Mouse (Mus musculus) MEL (cell line): ENCODE results near the gene Ifngr2. TPM values are rescaled to one million over a fixed set of nuclear protein-coding genes. Genes with fewer than 3 reads are reported as not detected.

Experiments
- DNase-seq: peaks from one replicate; pipeline ENCODE4 v3.0.0; 2011; ENCODE audit warnings: low read depth, low spot score
- H3K27ac ChIP-seq: 2 replicates; pipeline ENCODE4 v1.5.1; 2012; ENCODE audit warnings: low read depth, mild to moderate bottlenecking, control low read depth, low read length, moderate library complexity; ENCODE audit not compliant: control insufficient read depth
- H3K27me3 ChIP-seq, 2 experiments: fragments of 150-350 bp in 1 of 2; sonication (generic) in 1 of 2; 2 replicates each; pipeline ENCODE4 v1.6.1; 2012; ENCODE audit warnings: low read length in 2 of 2, mild to moderate bottlenecking in 2 of 2, improper control_type of control experiment in 1 of 2, moderate library complexity in 1 of 2; ENCODE audit not compliant: insufficient read depth in 2 of 2, control insufficient read depth in 1 of 2
- H3K36me3 ChIP-seq, 2 experiments: 2 replicates each; pipeline ENCODE4 v1.6.1; 2012 to 2014; ENCODE audit warnings: low read length in 2 of 2, improper control_type of control experiment in 1 of 2, inconsistent platforms in 1 of 2, mild to moderate bottlenecking in 1 of 2; ENCODE audit not compliant: insufficient read depth in 2 of 2, control insufficient read depth in 1 of 2
- H3K4me1 ChIP-seq, 2 experiments: fragments of 150-350 bp in 1 of 2; sonication (generic) in 1 of 2; 2 replicates each; pipeline ENCODE4 v1.6.1; 2012; ENCODE audit warnings: low read length in 2 of 2, improper control_type of control experiment in 1 of 2, mild to moderate bottlenecking in 1 of 2; ENCODE audit not compliant: insufficient read depth in 2 of 2, control insufficient read depth in 1 of 2
- H3K4me3 ChIP-seq, 2 experiments: fragments of 150-350 bp in 1 of 2; sonication (generic) in 1 of 2; 2 replicates each; pipeline ENCODE4 v1.5.1; 2012; ENCODE audit warnings: low read depth in 2 of 2, low read length in 2 of 2, mild to moderate bottlenecking in 2 of 2, moderate library complexity in 2 of 2, control low read depth in 1 of 2, improper control_type of control experiment in 1 of 2; ENCODE audit not compliant: control insufficient read depth in 1 of 2, insufficient read depth in 1 of 2
- H3K79me2 ChIP-seq: 2 replicates; pipeline ENCODE4 v1.6.1; 2012; ENCODE audit warnings: mild to moderate bottlenecking, low read length, moderate library complexity; ENCODE audit not compliant: control insufficient read depth, poor library complexity, insufficient read depth
- H3K9ac ChIP-seq: 2 replicates; pipeline ENCODE4 v1.6.1; 2012; ENCODE audit warnings: low read depth, mild to moderate bottlenecking, control low read depth, low read length, moderate library complexity; ENCODE audit not compliant: control insufficient read depth, poor library complexity, severe bottlenecking
- H3K9me3 ChIP-seq: fragments of 150-350 bp; sonication (generic); replicated peaks from 2 replicates; pipeline ENCODE4 v1.6.1; 2012; ENCODE audit warnings: mild to moderate bottlenecking, low read length, improper control_type of control experiment, moderate library complexity; ENCODE audit not compliant: insufficient read depth
- BHLHE40 ChIP-seq: IDR thresholded peaks from 2 replicates; pipeline ENCODE4 v1.6.1; 2012; ENCODE audit warnings: low read depth, mild to moderate bottlenecking, inconsistent platforms, low read length, improper control_type of control experiment, borderline replicate concordance
- CHD2 ChIP-seq: IDR thresholded peaks from 2 replicates; pipeline ENCODE4 v1.6.1; 2011; ENCODE audit warnings: low read length, improper control_type of control experiment
- CTCF ChIP-seq, 3 experiments: IDR thresholded peaks in 2 of 3; conservative IDR thresholded peaks in 1 of 3; 2 replicates each; pipeline ENCODE4 v1.5.1; 2011 to 2012; ENCODE audit warnings: low read length in 3 of 3, low read depth in 2 of 3, mild to moderate bottlenecking in 2 of 3, improper control_type of control experiment in 1 of 3, inconsistent platforms in 1 of 3, mixed read lengths in 1 of 3, moderate library complexity in 1 of 3; ENCODE audit not compliant: control insufficient read depth in 1 of 3, insufficient read depth in 1 of 3, poor library complexity in 1 of 3, severe bottlenecking in 1 of 3
- ELF1 ChIP-seq: IDR thresholded peaks from 2 replicates; pipeline ENCODE4 v1.6.1; 2014; ENCODE audit warnings: low read depth, mild to moderate bottlenecking, inconsistent platforms, low read length, improper control_type of control experiment, moderate library complexity
- GATA1 ChIP-seq: IDR thresholded peaks from 2 replicates; pipeline ENCODE4 v1.6.1; 2011; ENCODE audit warnings: low read depth, low read length, improper control_type of control experiment
- KAT2A ChIP-seq: conservative IDR thresholded peaks from 2 replicates; pipeline ENCODE4 v1.6.1; 2012; ENCODE audit warnings: low read depth, low read length, improper control_type of control experiment, inconsistent platforms
- MAFK ChIP-seq: IDR thresholded peaks from 2 replicates; pipeline ENCODE4 v1.6.1; 2011; ENCODE audit warnings: low read depth, mild to moderate bottlenecking, low read length, improper control_type of control experiment, borderline replicate concordance
- MAZ ChIP-seq: IDR thresholded peaks from 2 replicates; pipeline ENCODE4 v1.6.1; 2012; ENCODE audit warnings: low read depth, mild to moderate bottlenecking, inconsistent platforms, low read length, improper control_type of control experiment
- MEF2A ChIP-seq: IDR thresholded peaks from 2 replicates; pipeline ENCODE4 v1.6.1; 2014; ENCODE audit warnings: low read depth, mild to moderate bottlenecking, inconsistent platforms, low read length, improper control_type of control experiment; ENCODE audit not compliant: poor library complexity, insufficient replicate concordance, severe bottlenecking; ENCODE audit errors: extremely low read depth
- MXI1 ChIP-seq: IDR thresholded peaks from 2 replicates; pipeline ENCODE4 v1.6.1; 2011; ENCODE audit warnings: mild to moderate bottlenecking, low read depth, low read length, improper control_type of control experiment
- MYC ChIP-seq: IDR thresholded peaks from 2 replicates; pipeline ENCODE4 v1.6.1; 2011; ENCODE audit warnings: low read depth, mild to moderate bottlenecking, low read length, improper control_type of control experiment, moderate library complexity
- NRF1 ChIP-seq: IDR thresholded peaks from 2 replicates; pipeline ENCODE4 v1.6.1; 2014; ENCODE audit warnings: low read depth, mild to moderate bottlenecking, inconsistent platforms, low read length, improper control_type of control experiment, moderate library complexity; ENCODE audit not compliant: poor library complexity, insufficient read depth, severe bottlenecking
- POLR2AphosphoS2 ChIP-seq: IDR thresholded peaks from 2 replicates; pipeline ENCODE4 v1.6.1; 2011; ENCODE audit warnings: low read length, improper control_type of control experiment
- POLR2AphosphoS5 ChIP-seq: IDR thresholded peaks from 2 replicates; pipeline ENCODE4 v1.6.1; 2012; ENCODE audit warnings: low read depth, borderline replicate concordance, mild to moderate bottlenecking, inconsistent platforms, low read length, moderate library complexity, mixed read lengths
- RAD21 ChIP-seq: IDR thresholded peaks from 2 replicates; pipeline ENCODE4 v1.6.1; 2011; ENCODE audit warnings: mild to moderate bottlenecking, low read depth, low read length, improper control_type of control experiment
- RCOR1 ChIP-seq: IDR thresholded peaks from 2 replicates; pipeline ENCODE4 v1.6.1; 2012; ENCODE audit warnings: low read depth, mild to moderate bottlenecking, inconsistent platforms, low read length, improper control_type of control experiment
- SIN3A ChIP-seq: IDR thresholded peaks from 2 replicates; pipeline ENCODE4 v1.6.1; 2012; ENCODE audit warnings: low read length, improper control_type of control experiment, inconsistent platforms
- SMC3 ChIP-seq: IDR thresholded peaks from 2 replicates; pipeline ENCODE4 v1.6.1; 2011; ENCODE audit warnings: low read depth, low read length, improper control_type of control experiment
- UBTF ChIP-seq: IDR thresholded peaks from 2 replicates; pipeline ENCODE4 v1.6.1; 2012; ENCODE audit warnings: low read depth, mild to moderate bottlenecking, inconsistent platforms, low read length, improper control_type of control experiment, moderate library complexity, borderline replicate concordance; ENCODE audit not compliant: insufficient read depth
- USF2 ChIP-seq, 2 experiments: IDR thresholded peaks; 2 replicates each; pipeline ENCODE4 v1.6.1; 2011 to 2012; ENCODE audit warnings: improper control_type of control experiment in 2 of 2, low read length in 2 of 2, borderline replicate concordance in 1 of 2, inconsistent platforms in 1 of 2, low read depth in 1 of 2, mild to moderate bottlenecking in 1 of 2; ENCODE audit not compliant: insufficient read depth in 1 of 2
- ZC3H11A ChIP-seq: IDR thresholded peaks from 2 replicates; pipeline ENCODE4 v1.6.1; 2012; ENCODE audit warnings: low read depth, mild to moderate bottlenecking, inconsistent platforms, low read length, improper control_type of control experiment
- ZKSCAN1 ChIP-seq: IDR thresholded peaks from 2 replicates; pipeline ENCODE4 v1.6.1; 2012; ENCODE audit warnings: low read depth, mild to moderate bottlenecking, inconsistent platforms, low read length, improper control_type of control experiment, moderate library complexity
- ZMIZ1 ChIP-seq: IDR thresholded peaks from 2 replicates; pipeline ENCODE4 v1.6.1; 2012; ENCODE audit warnings: low read depth, mild to moderate bottlenecking, inconsistent platforms, low read length, improper control_type of control experiment, moderate library complexity
- ZNF384 ChIP-seq: IDR thresholded peaks from 2 replicates; pipeline ENCODE4 v1.6.1; 2012; ENCODE audit warnings: low read depth, mild to moderate bottlenecking, inconsistent platforms, low read length, improper control_type of control experiment
- polyA plus RNA-seq, 2 experiments: library from polyadenylated mRNA; stranded (reverse) in 1 of 2; unstranded in 1 of 2; fragments of >175 nt in 1 of 2; fragments of >200 nt in 1 of 2; gene quantifications; 2 replicates each; pipeline versions ENCODE4 v1.2.1 to v1.2.4; 2012; ENCODE audit warnings: low replicate concordance in 2 of 2, low read depth in 1 of 2; ENCODE audit not compliant: insufficient read length in 2 of 2, insufficient read depth in 1 of 2, missing spikeins in 1 of 2
- total RNA-seq: library from RNA; depleted of rRNA; stranded (reverse); fragments of 300-350 nt; gene quantifications from 2 replicates; pipeline ENCODE4 v1.2.3, GENCODE M21; 2012

Gene Ifngr2
- total and polyA plus RNA-seq, 3 experiments: 2.8 to 11.0 TPM; not detected in 1

- no peak overlapping the region for H3K9ac ChIP-seq
- no peak overlapping the region for H3K4me3 ChIP-seq
- H3K9me3 ChIP-seq: no peaks in the 10 kb centered on the region
- TF ChIP-seq KAT2A: no peak
- no peak for TF ChIP-seq MAFK
- TF ChIP-seq USF2 (IDR thresholded peaks at IDR 0.05; ENCODE audit: borderline replicate concordance in 1 of 2, insufficient read depth in 1 of 2, low read depth in 1 of 2, low read length in 2 of 2): no peak
- TF ChIP-seq UBTF: no peak
- TF ChIP-seq POLR2AphosphoS5: no peak
- no peak for TF ChIP-seq POLR2AphosphoS2
- TF ChIP-seq RCOR1: no peak
- no peak for TF ChIP-seq ZNF384
- no peak for TF ChIP-seq BHLHE40
- no peak for TF ChIP-seq MEF2A
- TF ChIP-seq SIN3A: no peak
- no peak for TF ChIP-seq NRF1
- no peak for TF ChIP-seq MAZ
- no peak for TF ChIP-seq CHD2
- TF ChIP-seq ZMIZ1: no peak
- no peak for TF ChIP-seq GATA1
- no peak for TF ChIP-seq ZC3H11A
- TF ChIP-seq ELF1: no peak
- no peak for TF ChIP-seq MXI1
- TF ChIP-seq, all 39 proteins: peak for 0
- Histone ChIP-seq H3K27me3 (no peaks in the 10 kb centered on the region), H3K79me2 (no peaks in the 10 kb centered on the region), H3K4me1 (no peaks in the 10 kb centered on the region), H3K36me3 (no peaks in the 10 kb centered on the region; a peak in 1 of 4 replicates), H3K27ac (no peak overlapping the region)
- no peak for DNase-seq
Measured at GRCm38 (mm10) chr16:91578980-91579720, 32.3 kb downstream of the Ifngr2 start.

- Histone ChIP-seq H3K36me3 (no peaks in the 10 kb centered on the region; a peak in 1 of 4 replicates), H3K27ac (no peak overlapping the region), H3K79me2 (no peaks in the 10 kb centered on the region), H3K4me3 (no peak overlapping the region), H3K27me3 (no peaks in the 10 kb centered on the region), H3K9ac (no peak overlapping the region), H3K9me3 (no peaks in the 10 kb centered on the region), H3K4me1 (no peaks in the 10 kb centered on the region)
- DNase-seq: peak; percentile 77
- TF ChIP-seq SMC3 (peak; percentile 97), ZC3H11A (peak; percentile 92), ZKSCAN1 (no peak), CTCF (IDR thresholded peaks at IDR 0.05 in 2 of 3, conservative IDR thresholded peaks at IDR 0.05 in 1 of 3; ENCODE audit: control insufficient read depth in 1 of 3, insufficient read depth in 1 of 3, low read depth in 2 of 3, low read length in 3 of 3, poor library complexity in 1 of 3, severe bottlenecking in 1 of 3) (peak; percentile 63 to 81 (median 81)), RAD21 (peak; percentile 85), POLR2AphosphoS5 (no peak), MYC (peak; percentile 74; the same call in 1 of the 2 replicates)
Measured at GRCm38 (mm10) chr16:91582307-91582706, 35.4 kb downstream of the Ifngr2 start.
